Mouse (Mus musculus) embryo, embryonic 9.5 days (tissue): ENCODE measurements around the gene Cnbd2.

Experiments used
- DNase-seq: peaks from one replicate; pipeline ENCODE4 v3.0.0-alpha.2; 2017; ENCODE audit errors: extremely low spot score

Cnbd2 gene

GRCm38 (mm10) chr2:156311441-156311840 lies 658 bp upstream of the Cnbd2 start:
- no peak for DNase-seq

- DNase-seq, result no peak
Measured at GRCm38 (mm10) chr2:156311841-156312291, 233 bp upstream of the Cnbd2 start.

- DNase-seq, result no peak
Measured at GRCm38 (mm10) chr2:156313153-156313552, 1.1 kb downstream of the Cnbd2 start.

GRCm38 (mm10) chr2:156314811-156315210 lies 2.7 kb downstream of the Cnbd2 start:
- DNase-seq, result no peak

- no peak for DNase-seq
Measured at GRCm38 (mm10) chr2:156318491-156318890, 6.4 kb downstream of the Cnbd2 start.

- no peak for DNase-seq
Measured at GRCm38 (mm10) chr2:156321538-156321937, 9.4 kb downstream of the Cnbd2 start.

GRCm38 (mm10) chr2:156324116-156324588 lies 12.1 kb downstream of the Cnbd2 start:
- no peak for DNase-seq

GRCm38 (mm10) chr2:156324681-156325080 lies 12.6 kb downstream of the Cnbd2 start:
- no peak for DNase-seq

- DNase-seq, result no peak
Measured at GRCm38 (mm10) chr2:156330681-156331080, 18.6 kb downstream of the Cnbd2 start.

- DNase-seq, result no peak
Measured at GRCm38 (mm10) chr2:156331446-156331965, 19.4 kb downstream of the Cnbd2 start.

GRCm38 (mm10) chr2:156340078-156340477 lies 28.0 kb downstream of the Cnbd2 start:
- DNase-seq, result no peak

- DNase-seq, result peak; percentile 38
Measured at GRCm38 (mm10) chr2:156344775-156345532, 32.9 kb downstream of the Cnbd2 start.

GRCm38 (mm10) chr2:156348812-156349211 lies 36.7 kb downstream of the Cnbd2 start:
- DNase-seq, result no peak

GRCm38 (mm10) chr2:156349286-156349848 lies 37.3 kb downstream of the Cnbd2 start:
- no peak for DNase-seq

- no peak for DNase-seq
Measured at GRCm38 (mm10) chr2:156351243-156351642, 39.1 kb downstream of the Cnbd2 start.

GRCm38 (mm10) chr2:156352413-156353165 lies 40.5 kb downstream of the Cnbd2 start:
- no peak for DNase-seq

GRCm38 (mm10) chr2:156353265-156353692 lies 41.2 kb downstream of the Cnbd2 start:
- peak; percentile 2 for DNase-seq

- no peak for DNase-seq
Measured at GRCm38 (mm10) chr2:156356031-156356430, 43.9 kb downstream of the Cnbd2 start.

GRCm38 (mm10) chr2:156368465-156368864 lies 56.4 kb downstream of the Cnbd2 start:
- DNase-seq, result no peak

GRCm38 (mm10) chr2:156370896-156371295 lies 58.8 kb downstream of the Cnbd2 start:
- no peak for DNase-seq

- no peak for DNase-seq
Measured at GRCm38 (mm10) chr2:156376956-156377355, 64.9 kb downstream of the Cnbd2 start.

GRCm38 (mm10) chr2:156379929-156380328 lies 67.8 kb downstream of the Cnbd2 start:
- no peak for DNase-seq
